Mouse (Mus musculus) kidney, adult 18-20 months (tissue): Measurements from ENCODE around the gene Thy1.

ENCODE experiments used
- DNase-seq: peaks from one replicate; pipeline ENCODE4 v3.0.0; 2021

Gene Thy1

GRCm38 (mm10) chr9:44084659-44085229 is 41.6 kb downstream of the Thy1 start:
- peak; percentile 99 for DNase-seq

DNA sequence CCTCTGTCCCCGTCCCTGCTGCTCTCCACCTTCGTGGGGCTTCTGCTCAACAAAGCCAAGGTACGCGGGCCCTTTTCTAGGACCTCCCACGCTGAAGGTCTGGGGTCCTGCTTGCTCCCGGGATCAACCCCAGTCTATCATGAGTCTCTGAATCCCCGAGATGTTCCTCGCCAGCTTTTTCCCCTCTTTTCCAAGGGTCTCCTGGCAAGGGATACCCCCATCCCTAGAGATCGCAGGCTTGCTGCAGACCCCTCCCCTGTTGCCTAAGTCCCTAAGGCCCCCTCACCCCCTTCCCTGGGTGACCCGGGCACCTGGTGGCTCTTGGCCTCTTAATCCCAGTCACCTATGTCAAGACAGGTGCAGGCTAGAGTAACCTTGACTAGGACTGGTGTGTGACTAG is 42.1 kb downstream of the Thy1 start:
- no peak for DNase-seq

- peak; percentile 85 for DNase-seq
These were observed 42.8 kb downstream of the Thy1 start for GRCm38 (mm10) chr9:44085741-44086665.

DNA sequence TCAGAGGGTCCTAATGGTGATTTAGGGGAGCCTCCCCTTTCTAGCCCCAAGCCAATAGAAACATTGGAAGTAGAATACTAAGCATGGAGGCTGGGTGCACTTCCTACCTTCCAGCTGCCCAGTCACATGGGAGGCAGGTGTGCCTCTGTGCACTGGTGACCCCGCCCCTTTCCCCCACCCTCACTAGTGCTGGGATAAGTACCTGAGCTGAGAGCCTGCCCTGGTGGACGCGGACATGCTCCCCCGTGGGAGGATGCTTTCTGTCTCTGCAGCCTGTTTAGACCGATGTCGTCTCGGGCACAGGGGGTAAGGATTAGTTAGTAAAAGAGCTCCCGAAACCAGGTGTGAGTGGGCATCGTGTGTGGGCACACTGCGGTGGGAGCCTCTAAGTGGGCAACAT is 43.8 kb downstream of the Thy1 start:
- peak; percentile 50 for DNase-seq

GRCm38 (mm10) chr9:44087761-44088455 is 44.7 kb downstream of the Thy1 start:
- peak; percentile 52 for DNase-seq

DNA sequence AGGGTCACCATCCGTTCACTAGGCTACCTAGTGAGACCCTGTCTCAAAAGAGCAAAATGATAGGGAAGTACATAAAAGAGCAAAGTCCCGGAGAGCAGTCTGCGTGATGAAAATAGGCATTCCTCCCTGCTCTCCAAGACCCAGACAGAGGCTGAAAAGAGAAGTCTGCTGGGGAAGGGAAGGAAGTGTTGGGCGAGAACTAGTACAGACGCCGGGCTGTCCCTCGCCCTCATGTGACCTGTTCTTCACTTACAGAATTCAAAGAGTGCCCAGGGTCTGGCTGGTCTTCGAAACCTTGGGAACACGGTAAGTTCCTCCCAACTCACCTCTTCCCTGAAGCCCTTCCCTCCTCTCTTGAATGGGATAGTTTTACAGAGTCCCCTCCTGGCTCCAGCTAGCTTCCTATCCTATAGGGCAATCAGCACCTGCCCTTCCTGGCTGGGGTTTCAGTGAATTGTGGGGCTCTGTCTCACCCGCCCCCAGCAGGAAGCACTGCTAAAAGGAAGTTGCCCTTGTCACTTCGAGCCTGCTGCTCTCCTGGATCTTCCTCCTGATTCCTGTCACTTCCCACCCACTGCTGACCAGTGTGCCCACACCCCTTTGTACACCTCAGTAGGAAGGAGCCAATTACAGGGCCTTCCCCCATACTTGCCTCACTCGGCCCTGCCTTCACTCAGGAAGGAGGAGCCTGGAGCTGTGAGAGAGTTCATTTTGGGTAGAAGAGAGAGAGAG is 45.9 kb downstream of the Thy1 start:
- DNase-seq = no peak

- DNase-seq = peak; percentile 81
These were observed 50.7 kb downstream of the Thy1 start for GRCm38 (mm10) chr9:44093612-44094503.

GRCm38 (mm10) chr9:44094737-44095136 is 51.6 kb downstream of the Thy1 start:
- no peak for DNase-seq

- DNase-seq = no peak
These were observed 52.6 kb downstream of the Thy1 start for GRCm38 (mm10) chr9:44095781-44096180.

DNA sequence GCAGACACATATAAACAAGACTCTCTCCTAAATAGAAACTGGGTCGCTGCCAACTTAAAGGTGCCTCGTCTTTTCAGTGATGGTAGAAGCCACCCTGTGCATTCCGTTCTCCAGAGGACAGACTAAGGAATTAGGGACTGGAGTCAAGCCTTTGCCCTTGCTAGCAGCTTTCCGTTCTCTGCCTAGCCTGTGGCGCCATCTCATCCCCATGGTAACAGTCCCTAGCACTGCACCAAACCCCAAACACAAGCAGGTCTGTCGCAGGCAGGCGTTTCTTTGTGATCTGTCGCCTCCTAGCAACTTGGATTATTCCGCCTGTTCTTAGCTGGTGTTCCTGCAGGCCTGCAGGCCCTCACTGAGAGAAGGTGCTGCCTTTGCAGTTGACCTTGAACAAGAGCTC is 53.4 kb downstream of the Thy1 start:
- DNase-seq = peak; percentile 56
